Mouse (Mus musculus): ENCODE results near the gene Tmem178b.

DNA sequence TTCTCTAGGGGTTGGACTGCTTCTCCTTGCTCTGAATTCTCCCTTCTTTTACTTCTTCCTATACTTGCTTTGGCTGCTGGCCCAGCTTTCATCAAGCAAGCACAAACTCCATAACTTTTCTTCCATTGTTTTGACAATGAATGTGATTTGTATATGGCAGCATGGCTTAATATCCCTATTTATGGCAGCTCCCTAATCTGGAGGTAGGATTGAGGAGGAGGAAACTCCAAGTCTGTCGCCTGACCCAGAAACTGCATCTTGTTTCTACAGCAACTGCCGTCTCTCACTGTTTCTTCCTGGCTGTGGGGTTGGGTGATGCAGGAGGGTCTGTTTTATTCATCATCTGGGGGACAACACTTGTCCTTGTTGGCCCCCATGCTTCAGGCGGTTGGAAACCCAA lies 327.6 kb downstream of the Tmem178b start:
- no peak for TF ChIP-seq POLR2A (IDR thresholded peaks at IDR 0.05; ENCODE audit: low read depth, low read length)
- TF ChIP-seq CTCF (IDR thresholded peaks at IDR 0.05; ENCODE audit: extremely low read depth, insufficient read depth, insufficient read length, insufficient replicate concordance) = no peak
